Mouse (Mus musculus) midbrain, embryonic 12.5 days (tissue): ENCODE results near the gene Ctla4. TPM values are rescaled to one million over a fixed set of nuclear protein-coding genes. Genes with fewer than 3 reads are reported as not detected.

ENCODE experiments used
- ATAC-seq: fragments of 200-750 bp; cut with Nextera tagmentation; 2 replicates; pipeline ENCODE4 v1.8.0; 2017; ENCODE audit warnings: low read depth, moderate TSS enrichment, moderate library complexity; ENCODE audit not compliant: low FRiP score
- H3K27ac ChIP-seq: fragments of 300-500 bp; sonication (generic); replicated peaks from 2 replicates; pipeline ENCODE4 v1.5.1; 2016; ENCODE audit warnings: mild to moderate bottlenecking
- H3K27me3 ChIP-seq: fragments of 300-500 bp; sonication (generic); 2 replicates; pipeline ENCODE4 v1.6.1; 2016; ENCODE audit warnings: mild to moderate bottlenecking
- H3K36me3 ChIP-seq: fragments of 300-500 bp; sonication (generic); 2 replicates; pipeline ENCODE4 v1.6.1; 2016
- H3K4me1 ChIP-seq: fragments of 300-500 bp; sonication (generic); 2 replicates; pipeline ENCODE4 v1.6.1; 2016
- H3K4me2 ChIP-seq: fragments of 300-500 bp; sonication (generic); replicated peaks from 2 replicates; pipeline ENCODE4 v1.6.1; 2016; ENCODE audit warnings: mild to moderate bottlenecking, moderate library complexity
- H3K4me3 ChIP-seq: fragments of 300-500 bp; sonication (generic); 2 replicates; pipeline ENCODE4 v1.5.1; 2016; ENCODE audit warnings: mild to moderate bottlenecking
- H3K9ac ChIP-seq: fragments of 300-500 bp; sonication (generic); replicated peaks from 2 replicates; pipeline ENCODE4 v1.6.1; 2016; ENCODE audit warnings: mild to moderate bottlenecking, moderate library complexity
- H3K9me3 ChIP-seq: fragments of 300-500 bp; sonication (generic); 2 replicates; pipeline ENCODE4 v1.6.1; 2016; ENCODE audit warnings: mild to moderate bottlenecking
- WGBS: fragments of 180-500 bp; shearing (Covaris S2); methylation state at CpG from one replicate; pipeline ENCODE4 v1.1.7; 2016; 5-methylcytosine and 5-hydroxymethylcytosine counted together
- polyA plus RNA-seq: library from polyadenylated mRNA; unstranded; fragments of >200 nt; fragmentation: Nextera tagmentation; extraction: Ambion mirVana; gene quantifications from 2 replicates; pipeline ENCODE4 v1.2.1, GENCODE M21; 2016

Ctla4 gene
- polyA plus RNA-seq, 1 experiment from 2014 or later = not detected

DNA sequence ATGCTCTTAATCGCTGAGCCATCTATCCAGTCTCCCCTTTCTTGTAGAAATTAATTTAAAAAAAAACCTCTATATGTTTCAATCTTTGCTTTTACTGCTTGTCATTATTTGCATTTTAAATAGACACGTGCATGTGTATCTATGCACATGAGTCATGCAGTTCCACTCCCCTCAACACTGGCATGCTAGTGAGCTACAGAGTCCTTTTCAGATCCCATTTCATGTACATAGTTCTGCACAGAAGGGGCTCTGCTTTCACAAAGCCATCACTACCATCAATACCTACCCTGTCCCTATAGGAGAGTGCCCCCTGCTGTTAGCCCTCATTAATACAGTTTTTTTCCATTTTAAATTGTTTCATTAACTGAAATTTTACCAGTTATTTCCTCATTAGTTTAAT is 68.0 kb downstream of the Ctla4 start:
- no peak overlapping the region for H3K9ac ChIP-seq
- no peak for ATAC-seq
- H3K27me3 ChIP-seq = no peaks in the 10 kb centered on the region
- H3K9me3 ChIP-seq = no peaks in the 10 kb centered on the region
- no peak overlapping the region for H3K4me3 ChIP-seq
- no peaks in the 10 kb centered on the region for H3K4me1 ChIP-seq
- WGBS = 57% methylated on average over 2 of the region's 2 CpGs
- H3K27ac ChIP-seq = no peak overlapping the region
- H3K36me3 ChIP-seq = no peaks in the 10 kb centered on the region
- no peak overlapping the region for H3K4me2 ChIP-seq

DNA sequence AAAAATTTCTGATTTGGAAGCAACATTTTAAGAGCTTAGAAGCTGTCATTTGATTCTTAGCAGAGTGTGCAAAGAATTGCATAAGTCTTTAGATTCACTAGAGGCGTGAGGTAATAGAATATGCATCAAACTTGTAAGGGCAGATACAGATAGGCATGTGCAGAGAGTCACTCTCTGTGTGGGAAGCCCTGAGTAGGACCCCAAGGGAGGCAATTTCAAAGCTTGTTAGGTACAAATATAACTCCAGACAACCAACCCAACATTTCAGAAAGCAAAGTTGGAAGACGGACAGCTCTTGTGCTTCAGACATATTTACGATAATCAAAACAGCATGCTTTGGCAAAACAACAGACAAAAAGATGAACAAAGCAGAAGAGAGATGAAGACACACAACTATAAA is 68.4 kb downstream of the Ctla4 start:
- Histone ChIP-seq H3K36me3 (no peaks in the 10 kb centered on the region), H3K27ac (no peak overlapping the region), H3K9me3 (no peaks in the 10 kb centered on the region), H3K4me2 (no peak overlapping the region), H3K9ac (no peak overlapping the region), H3K4me1 (no peaks in the 10 kb centered on the region), H3K4me3 (no peak overlapping the region), H3K27me3 (no peaks in the 10 kb centered on the region)
- ATAC-seq = no peak
- 96% methylated on average over 3 of the region's 3 CpGs for WGBS

DNA sequence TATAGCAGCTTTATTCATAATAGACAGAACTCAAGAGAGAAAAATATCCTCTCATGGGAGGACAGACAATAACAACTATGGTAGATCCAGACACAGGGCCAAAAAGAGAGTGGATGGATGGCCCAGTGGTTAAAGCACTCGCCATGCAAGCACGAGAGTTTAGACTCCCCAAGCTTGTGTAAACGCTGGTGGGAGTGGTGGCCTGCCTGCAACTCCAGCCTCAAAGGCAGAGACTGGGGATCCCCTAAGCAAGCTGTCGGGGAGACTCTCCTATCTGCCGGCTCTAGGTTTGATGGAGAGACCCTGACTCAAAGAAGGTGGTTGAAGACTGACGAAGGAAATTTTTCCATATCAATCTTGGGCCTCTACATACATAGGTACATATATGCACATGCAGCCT is 69.4 kb downstream of the Ctla4 start:
- no peak for ATAC-seq
- Histone ChIP-seq H3K4me3 (no peak overlapping the region), H3K4me1 (no peaks in the 10 kb centered on the region)

DNA sequence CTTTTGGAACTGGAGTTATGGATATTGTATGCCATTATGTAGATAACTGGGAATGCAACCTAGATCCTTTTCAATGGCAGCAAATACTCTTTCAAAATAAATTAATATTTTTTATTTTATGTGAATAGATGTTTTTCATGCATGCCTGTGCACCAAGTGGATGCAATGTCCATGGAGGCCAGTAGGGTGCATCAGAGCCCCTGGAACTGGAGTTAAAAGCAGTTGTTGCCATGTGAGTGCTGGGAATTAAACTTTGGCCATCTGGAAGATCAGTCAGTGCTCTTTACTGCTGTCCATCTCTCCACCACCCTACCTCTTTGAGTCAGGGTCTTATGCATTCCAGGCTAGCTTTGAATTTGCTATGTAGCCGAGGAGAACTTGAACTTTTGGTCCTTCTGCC is 71.5 kb downstream of the Ctla4 start:
- H3K27ac ChIP-seq = no peak overlapping the region
- no peaks in the 10 kb centered on the region for H3K4me1 ChIP-seq
- H3K4me2 ChIP-seq = no peak overlapping the region
- no peak for ATAC-seq
- H3K27me3 ChIP-seq = no peaks in the 10 kb centered on the region
- no peaks in the 10 kb centered on the region for H3K9me3 ChIP-seq
- no peak overlapping the region for H3K9ac ChIP-seq
- no peak overlapping the region for H3K4me3 ChIP-seq
- WGBS = 86% methylated on average over 1 of the region's 1 CpGs
- H3K36me3 ChIP-seq = no peaks in the 10 kb centered on the region

More for the DNA sequence above, 69.4 kb downstream of the Ctla4 start:
- H3K9me3 ChIP-seq = no peaks in the 10 kb centered on the region
- H3K27ac ChIP-seq = no peak overlapping the region
- no peak overlapping the region for H3K4me2 ChIP-seq
- no peak overlapping the region for H3K9ac ChIP-seq
- H3K36me3 ChIP-seq = no peaks in the 10 kb centered on the region
- H3K27me3 ChIP-seq = no peaks in the 10 kb centered on the region
- WGBS = 84% methylated on average over 6 of the region's 6 CpGs

DNA sequence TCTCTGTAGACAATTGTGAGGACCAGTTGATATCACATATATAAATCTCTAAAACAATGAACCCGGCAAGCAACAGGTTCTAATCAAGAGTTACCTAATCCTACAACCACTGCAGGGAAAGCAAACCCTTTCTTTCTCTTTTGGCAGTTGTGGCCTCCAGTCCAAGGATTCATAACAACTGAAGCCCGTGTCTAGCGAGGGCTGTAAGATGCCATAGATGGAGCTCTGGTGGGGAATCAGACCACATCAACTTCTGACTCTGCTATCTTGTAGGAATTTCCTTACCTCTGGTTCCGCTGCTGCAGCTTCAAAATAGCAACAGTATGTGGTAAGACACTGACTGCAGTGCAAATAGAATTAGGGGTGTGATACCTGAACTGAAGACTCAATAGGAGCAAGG is 72.4 kb downstream of the Ctla4 start:
- no peak overlapping the region for H3K9ac ChIP-seq
- no peak for ATAC-seq
- 91% methylated on average over 4 of the region's 4 CpGs for WGBS
- H3K4me3 ChIP-seq = no peak overlapping the region
- H3K4me2 ChIP-seq = no peak overlapping the region
- H3K4me1 ChIP-seq = no peaks in the 10 kb centered on the region
- no peak overlapping the region for H3K27ac ChIP-seq
- no peaks in the 10 kb centered on the region for H3K36me3 ChIP-seq
- no peaks in the 10 kb centered on the region for H3K27me3 ChIP-seq
- no peaks in the 10 kb centered on the region for H3K9me3 ChIP-seq

DNA sequence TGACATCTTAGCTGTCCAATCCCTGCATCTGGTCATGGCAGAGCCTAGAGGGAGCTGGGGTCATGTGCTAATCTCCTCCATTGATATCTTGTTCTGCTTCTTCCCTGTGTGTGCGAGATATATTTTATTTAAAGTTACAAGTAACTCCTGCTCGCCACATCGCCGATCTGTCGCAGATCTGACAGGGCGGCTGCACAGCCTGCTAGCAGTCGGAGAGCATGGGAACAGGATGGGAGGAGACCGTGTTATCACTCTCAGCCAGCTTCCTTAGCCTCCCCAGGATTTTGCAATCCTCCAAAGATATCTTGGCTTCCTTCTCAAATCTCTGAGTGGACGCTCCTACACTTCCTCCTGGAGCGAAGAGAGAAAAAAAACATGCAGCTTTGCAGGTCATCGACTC is 73.7 kb downstream of the Ctla4 start:
- H3K4me3 ChIP-seq = no peak overlapping the region
- ATAC-seq = no peak
- no peak overlapping the region for H3K27ac ChIP-seq
- H3K4me1 ChIP-seq = no peaks in the 10 kb centered on the region
- H3K27me3 ChIP-seq = no peaks in the 10 kb centered on the region
- no peaks in the 10 kb centered on the region for H3K9me3 ChIP-seq
- no peak overlapping the region for H3K9ac ChIP-seq
- 86% methylated on average over 11 of the region's 11 CpGs for WGBS
- no peaks in the 10 kb centered on the region for H3K36me3 ChIP-seq
- H3K4me2 ChIP-seq = no peak overlapping the region

DNA sequence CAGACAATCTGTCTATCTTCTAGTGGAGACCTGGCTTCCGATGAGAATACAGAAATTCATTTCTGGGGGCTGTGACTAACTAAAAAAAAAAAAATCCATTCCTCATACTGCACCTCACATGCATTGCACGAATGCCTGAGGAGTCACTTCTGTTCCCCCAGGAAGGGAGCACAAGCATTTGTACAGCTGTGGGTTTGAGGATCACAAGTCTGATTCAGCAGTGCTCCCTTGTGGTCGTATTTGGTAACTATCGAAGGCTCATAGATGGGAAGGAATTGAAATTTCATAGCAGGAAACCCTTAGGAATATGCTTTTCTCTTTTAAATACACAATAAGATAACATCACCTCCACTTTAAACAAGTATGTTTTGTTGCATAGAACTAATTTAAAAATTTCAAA is 74.3 kb downstream of the Ctla4 start:
- H3K27ac ChIP-seq = no peak overlapping the region
- no peaks in the 10 kb centered on the region for H3K36me3 ChIP-seq
- no peak for ATAC-seq
- no peaks in the 10 kb centered on the region for H3K9me3 ChIP-seq
- H3K27me3 ChIP-seq = no peaks in the 10 kb centered on the region
- no peaks in the 10 kb centered on the region for H3K4me1 ChIP-seq
- WGBS = 36% methylated on average over 4 of the region's 4 CpGs
- no peak overlapping the region for H3K9ac ChIP-seq
- no peak overlapping the region for H3K4me2 ChIP-seq
- no peak overlapping the region for H3K4me3 ChIP-seq

DNA sequence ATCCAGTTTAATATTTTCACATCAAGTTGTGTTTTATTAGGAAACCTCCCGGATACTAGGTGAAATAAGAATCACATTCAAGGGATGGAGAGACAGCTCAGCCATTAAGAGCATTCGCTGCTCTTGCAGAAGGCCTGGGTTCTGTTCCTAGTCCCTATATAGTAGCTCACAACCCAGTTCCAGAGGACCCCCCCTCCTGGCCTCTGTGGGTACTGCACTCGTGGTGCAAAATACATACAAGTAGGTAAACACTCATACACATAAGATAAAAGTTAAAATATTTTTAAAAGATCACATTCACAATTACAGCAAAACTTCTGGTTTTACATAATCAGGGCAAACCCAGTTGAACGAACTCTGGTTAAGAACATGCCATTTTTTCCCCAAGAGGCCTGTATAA is 75.3 kb downstream of the Ctla4 start:
- H3K9ac ChIP-seq = no peak overlapping the region
- no peak overlapping the region for H3K27ac ChIP-seq
- H3K4me3 ChIP-seq = no peak overlapping the region
- H3K9me3 ChIP-seq = no peaks in the 10 kb centered on the region
- no peaks in the 10 kb centered on the region for H3K4me1 ChIP-seq
- no peaks in the 10 kb centered on the region for H3K36me3 ChIP-seq
- no peaks in the 10 kb centered on the region for H3K27me3 ChIP-seq
- 89% methylated on average over 4 of the region's 4 CpGs for WGBS
- H3K4me2 ChIP-seq = no peak overlapping the region
- no peak for ATAC-seq

Other genes with a start within 250 kb of the Ctla4 start
- gene Cd28, start 170.2 kb upstream of the Ctla4 start, polyA plus RNA-seq = 0.13 and 0.20 TPM in 2 replicates
- gene Icos, start 90.9 kb downstream of the Ctla4 start, polyA plus RNA-seq = 0.09 TPM in 1 of 2 replicates, not detected in the other